14 mouse cellular contexts compared by ENCODE assay signal in the genomic region with DNA sequence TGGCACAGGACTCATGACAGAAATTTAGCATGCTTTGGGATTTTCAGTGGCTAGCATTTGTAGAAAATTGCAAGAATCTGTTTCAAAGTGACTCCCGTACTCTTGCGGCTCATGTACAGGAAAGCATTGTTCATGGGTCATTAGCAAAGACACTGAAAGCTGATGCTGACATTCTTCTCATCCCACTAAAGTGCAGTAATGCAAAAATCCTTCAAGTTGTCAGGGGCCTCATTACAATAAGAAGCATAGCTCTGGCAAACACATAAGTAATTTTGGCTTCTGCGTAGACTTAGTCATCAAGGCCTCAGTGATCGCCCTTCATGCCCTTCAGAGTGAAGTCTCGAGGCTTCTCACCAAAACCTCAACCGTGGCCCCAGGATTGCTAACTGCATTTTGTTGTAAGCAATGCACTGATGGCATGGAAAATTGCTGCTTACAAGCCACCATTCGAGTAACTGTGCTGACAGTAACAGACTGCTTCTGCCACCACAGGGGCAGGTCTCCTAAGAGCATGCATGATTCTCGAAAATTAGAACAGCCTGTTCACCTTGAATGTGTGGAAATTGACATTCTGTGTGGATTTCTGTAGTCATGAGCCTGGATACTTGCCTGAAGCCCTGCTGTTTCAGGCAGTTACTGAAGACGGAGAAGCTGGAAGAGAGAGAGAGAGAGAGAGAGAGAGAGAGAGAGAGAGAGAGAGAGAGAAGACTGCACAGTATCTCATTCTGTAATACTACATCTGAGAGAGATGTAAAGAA.
A peak's percentile ranks its signal among the peaks of the same experiment; 100 is the strongest.
DNase-seq lines count a peak whose midpoint lies in the region; ATAC-seq and TF ChIP-seq lines count a peak whose summit lies in the region.
"Had no signal": no experiment of that assay in that cellular context is flagged by ENCODE, and none has a peak within 500 bp of the region (broad histone marks: within the 10 kb centered on the region; RNA-seq: fewer than 3 reads in every experiment).

No protein-coding gene starts in this region.

- TF ChIP-seq RAD21 in CH12.LX (IDR thresholded peaks at IDR 0.05; ENCODE audit: low read depth, low read length) = no peak

- H3K4me3 ChIP-seq in hindbrain, embryonic 13.5 days = no peak overlapping the region
- H3K4me3 ChIP-seq in hindbrain, embryonic 11.5 days (ENCODE audit: low read depth, low read length) = no peak overlapping the region
- no peak overlapping the region for H3K4me3 ChIP-seq in CH12.LX (replicated peaks in 1 of 3; ENCODE audit: low read depth in 2 of 3, low read length in 2 of 3, poor library complexity in 1 of 3)
- H3K4me3 ChIP-seq: heart, embryonic 12.5 days; left cerebral cortex, adult 2 months; megakaryocyte, embryonic 14.5 days had no signal

- TF ChIP-seq CTCF in CH12.LX (conservative IDR thresholded peaks at IDR 0.05 in 1 of 2, IDR thresholded peaks at IDR 0.05 in 1 of 2; ENCODE audit: low read depth in 2 of 2, low read length in 2 of 2) = no peak

- H3K79me2 ChIP-seq in CH12.LX (replicated peaks; ENCODE audit: control insufficient read depth, extremely low read depth, insufficient read depth, poor library complexity, severe bottlenecking) = no peaks in the 10 kb centered on the region

- in situ Hi-C loops in CH12.LX (cut with MboI; ENCODE audit: low pct_ligation_motif_present, low pct_unique_long_range_greater_than_20kb, low sequenced_read_pairs) = no loop called here

- H3K27ac ChIP-seq in hindbrain, embryonic 13.5 days = peak overlapping the region; percentile 40; the same call in 1 of the 2 replicates
- no peak overlapping the region for H3K27ac ChIP-seq in hindbrain, embryonic 11.5 days (ENCODE audit: low read depth, low read length)
- H3K27ac ChIP-seq in CH12.LX (ENCODE audit: insufficient read depth, low read depth) = no peak overlapping the region
- H3K27ac ChIP-seq: left cerebral cortex, adult 2 months had no signal

- no peaks in the 10 kb centered on the region for H3K9me3 ChIP-seq in hindbrain, embryonic 13.5 days
- H3K9me3 ChIP-seq in hindbrain, embryonic 11.5 days (ENCODE audit: control insufficient read depth, low read length) = no peaks in the 10 kb centered on the region
- no peaks in the 10 kb centered on the region for H3K9me3 ChIP-seq in CH12.LX (replicated peaks; ENCODE audit: low read length)
- H3K9me3 ChIP-seq: heart, embryonic 12.5 days had no signal

- no peaks in the 10 kb centered on the region for H3K27me3 ChIP-seq in hindbrain, embryonic 13.5 days
- no peaks in the 10 kb centered on the region for H3K27me3 ChIP-seq in hindbrain, embryonic 11.5 days (ENCODE audit: control insufficient read depth, insufficient read depth, low read length)
- peaks cover 1% of the 10 kb centered on the region for H3K27me3 ChIP-seq in CH12.LX (replicated peaks)
- H3K27me3 ChIP-seq: heart, embryonic 12.5 days; megakaryocyte, embryonic 14.5 days had no signal

- H3K4me2 ChIP-seq in hindbrain, embryonic 13.5 days = no peak overlapping the region
- H3K4me2 ChIP-seq in hindbrain, embryonic 11.5 days (replicated peaks; ENCODE audit: low read depth, low read length) = no peak overlapping the region
- H3K4me2 ChIP-seq in CH12.LX (ENCODE audit: insufficient read depth, low read depth, poor library complexity, severe bottlenecking) = peak overlapping the region; percentile 29; the same call in 1 of the 2 replicates
- H3K4me2 ChIP-seq: heart, embryonic 12.5 days; liver, embryonic 11.5 days had no signal

- dilution Hi-C loops in CH12.LX (cut with MboI; ENCODE audit: extremely low pct_ligation_motif_present, extremely low pct_unique_long_range_greater_than_20kb, low sequenced_read_pairs) = no loop called here

- 0 out of 2 replicates have a peak, but pooled peaks have one; percentile 29 for ATAC-seq in hindbrain, embryonic 13.5 days (ENCODE audit: low FRiP score)
- no peak for ATAC-seq in hindbrain, embryonic 11.5 days (ENCODE audit: low FRiP score)
- ATAC-seq in erythroblast, adult 5-6 weeks (replicated peaks; ENCODE audit: low FRiP score, poor library complexity, severe bottlenecking) = no peak

- peaks cover 26% of the 10 kb centered on the region for H3K4me1 ChIP-seq in hindbrain, embryonic 13.5 days (replicated peaks)
- no peaks in the 10 kb centered on the region for H3K4me1 ChIP-seq in hindbrain, embryonic 11.5 days (replicated peaks; ENCODE audit: control insufficient read depth, insufficient read depth, low read length)
- peaks cover 0 to 3% of the 10 kb centered on the region in 2 experiments; a peak in 1 of 4 replicates for H3K4me1 ChIP-seq in CH12.LX (ENCODE audit: control insufficient read depth in 1 of 2, insufficient read depth in 2 of 2)
- H3K4me1 ChIP-seq: heart, embryonic 12.5 days; megakaryocyte, embryonic 14.5 days had no signal

- DNase-seq in adrenal gland, adult 8-10 months = peak; percentile 20
- no peak for DNase-seq in adrenal gland, postnatal 25 days
- no peak for DNase-seq in hindbrain, embryonic 11.5 days (ENCODE audit: low spot score)
- no peak for DNase-seq in CH12.LX (ENCODE audit: extremely low read depth)
- peak; percentile 20 for DNase-seq in forelimb bud, embryonic 11.5 days (ENCODE audit: low read depth, low spot score)
- no peak for DNase-seq in c-Kit-positive CD71-positive TER-119-positive erythroid progenitor cells, embryonic 14.5 days (ENCODE audit: low spot score)
- DNase-seq: gastrocnemius, postnatal 25 days; kidney, postnatal 36 days had no signal

- no peak overlapping the region for H3K9ac ChIP-seq in hindbrain, embryonic 13.5 days
- H3K9ac ChIP-seq in hindbrain, embryonic 11.5 days (ENCODE audit: low read depth, low read length) = no peak overlapping the region
- H3K9ac ChIP-seq in CH12.LX (ENCODE audit: insufficient read depth, low read depth) = no peak overlapping the region
- H3K9ac ChIP-seq: heart, embryonic 12.5 days had no signal

- TF ChIP-seq POLR2A in CH12.LX (IDR thresholded peaks at IDR 0.05; ENCODE audit: low read depth, low read length) = no peak

- no peaks in the 10 kb centered on the region for H3K36me3 ChIP-seq in hindbrain, embryonic 13.5 days
- H3K36me3 ChIP-seq in hindbrain, embryonic 11.5 days (ENCODE audit: control insufficient read depth, insufficient read depth, low read length) = no peaks in the 10 kb centered on the region
- no peaks in the 10 kb centered on the region for H3K36me3 ChIP-seq in CH12.LX (replicated peaks in 1 of 2; ENCODE audit: control insufficient read depth in 1 of 2, insufficient read depth in 1 of 2, low read length in 1 of 2)
- H3K36me3 ChIP-seq: heart, embryonic 12.5 days had no signal

- TF ChIP-seq EP300 in CH12.LX (IDR thresholded peaks at IDR 0.05; ENCODE audit: low read length) = no peak

- 58% methylated on average over 9 of the region's 9 CpGs for WGBS in hindbrain, embryonic 13.5 days
- 66% methylated on average over 9 of the region's 9 CpGs for WGBS in hindbrain, embryonic 11.5 days

TF ChIP-seq in CH12.LX, 34 proteins besides CTCF, POLR2A, EP300 and RAD21:
- TF ChIP-seq SMC3 (IDR thresholded peaks at IDR 0.05; ENCODE audit: low read depth, low read length) (no peak), MAZ (IDR thresholded peaks at IDR 0.05; ENCODE audit: low read depth, low read length) (no peak), SIN3A (IDR thresholded peaks at IDR 0.05; ENCODE audit: low read length) (no peak), TBP (conservative IDR thresholded peaks at IDR 0.05; ENCODE audit: low read depth, low read length) (no peak), CHD2 (IDR thresholded peaks at IDR 0.05; ENCODE audit: low read length) (no peak), UBTF (IDR thresholded peaks at IDR 0.05; ENCODE audit: low read depth, low read length) (no peak), ETS1 (conservative IDR thresholded peaks at IDR 0.05; ENCODE audit: low read depth, low read length) (no peak), JUND (conservative IDR thresholded peaks at IDR 0.05; ENCODE audit: low read depth, low read length) (no peak), GABPA (IDR thresholded peaks at IDR 0.05; ENCODE audit: insufficient replicate concordance, low read depth, low read length) (no peak), NELFE (IDR thresholded peaks at IDR 0.05; ENCODE audit: low read depth, low read length) (no peak), ZNF384 (IDR thresholded peaks at IDR 0.05; ENCODE audit: low read depth, low read length) (no peak), RCOR1 (conservative IDR thresholded peaks at IDR 0.05; ENCODE audit: low read depth, low read length) (no peak), ZKSCAN1 (IDR thresholded peaks at IDR 0.05; ENCODE audit: borderline replicate concordance, low read depth, low read length) (no peak), E2F4 (IDR thresholded peaks at IDR 0.05; ENCODE audit: insufficient replicate concordance, low read depth, low read length) (no peak), JUN (IDR thresholded peaks at IDR 0.05; ENCODE audit: insufficient read depth, low read depth, low read length) (no peak), ZC3H11A (IDR thresholded peaks at IDR 0.05; ENCODE audit: low read depth, low read length) (no peak), IRF4 (IDR thresholded peaks at IDR 0.05; ENCODE audit: low read depth, low read length) (no peak), BHLHE40 (IDR thresholded peaks at IDR 0.05; ENCODE audit: low read depth, low read length) (no peak), MEF2A (IDR thresholded peaks at IDR 0.05; ENCODE audit: borderline replicate concordance, low read depth, low read length) (no peak)

Comparison
In these comparisons a context has a peak if more than half of its experiments do, and no peak if none do; other contexts are left out.
1. DNase-seq: peak in adrenal gland, adult 8-10 months (single experiment) and forelimb bud, embryonic 11.5 days (single experiment); none in adrenal gland, postnatal 25 days (single experiment), hindbrain, embryonic 11.5 days (single experiment), CH12.LX (single experiment) and c-Kit-positive CD71-positive TER-119-positive erythroid progenitor cells, embryonic 14.5 days (single experiment).